Mouse (Mus musculus) erythroblast, adult 5-6 weeks (primary cell): ENCODE results near the gene Ahr. TPM values are rescaled to one million over a fixed set of nuclear protein-coding genes. Genes with fewer than 3 reads are reported as not detected.

Experiments used
- ATAC-seq: replicated peaks from 2 replicates; pipeline ENCODE4 v1.8.0; 2016; ENCODE audit warnings: moderate number of reproducible peaks, mild to moderate bottlenecking, moderate TSS enrichment, inconsistent platforms; ENCODE audit not compliant: poor library complexity, low FRiP score, severe bottlenecking
- total RNA-seq, 2 experiments: library from RNA; stranded (forward) in 1 of 2; stranded (reverse) in 1 of 2; fragments of 150-400 nt in 1 of 2; fragments of 200-764, 138-1000 nt in 1 of 2; gene quantifications; 2 replicates each; pipeline versions ENCODE4 v1.2.3 to v1.2.4; 2015 to 2017; ENCODE audit warnings: low replicate concordance in 2 of 2

Gene Ahr
- total RNA-seq (2015; ENCODE audit: low replicate concordance) = 2.9 TPM in 2 replicates
- total RNA-seq (2017; ENCODE audit: low replicate concordance) = 0.84 and 3.7 TPM in 2 replicates

GRCm38 (mm10) chr12:35534754-35535236 lies at the start of gene Ahr:
TSS of gene Ahr (minus strand) at chr12:35535038.
- ATAC-seq = no peak

GRCm38 (mm10) chr12:35578826-35579225 lies 44.0 kb upstream of the Ahr start:
- no peak for ATAC-seq

- ATAC-seq = no peak
Measured at GRCm38 (mm10) chr12:35576107-35576506, 41.3 kb upstream of the Ahr start.

GRCm38 (mm10) chr12:35573713-35574112 lies 38.9 kb upstream of the Ahr start:
- no peak for ATAC-seq

GRCm38 (mm10) chr12:35562826-35563225 lies 28.0 kb upstream of the Ahr start:
- ATAC-seq = no peak

- no peak for ATAC-seq
Measured at GRCm38 (mm10) chr12:35558868-35559267, 24.0 kb upstream of the Ahr start.

GRCm38 (mm10) chr12:35555925-35556324 lies 21.1 kb upstream of the Ahr start:
- no peak for ATAC-seq

GRCm38 (mm10) chr12:35554309-35554708 lies 19.5 kb upstream of the Ahr start:
- no peak for ATAC-seq

GRCm38 (mm10) chr12:35553174-35553573 lies 18.3 kb upstream of the Ahr start:
- no peak for ATAC-seq

- no peak for ATAC-seq
Measured at GRCm38 (mm10) chr12:35550299-35550698, 15.5 kb upstream of the Ahr start.

- ATAC-seq = no peak
Measured at GRCm38 (mm10) chr12:35542836-35543235, 8.0 kb upstream of the Ahr start.

GRCm38 (mm10) chr12:35538843-35539242 lies 4.0 kb upstream of the Ahr start:
- ATAC-seq = no peak

- ATAC-seq = no peak
Measured at GRCm38 (mm10) chr12:35534114-35534753, 604 bp downstream of the Ahr start.

- ATAC-seq = no peak
Measured at GRCm38 (mm10) chr12:35533748-35534113, 1.1 kb downstream of the Ahr start.

- no peak for ATAC-seq
Measured at GRCm38 (mm10) chr12:35533133-35533532, 1.7 kb downstream of the Ahr start.

- ATAC-seq = no peak
Measured at GRCm38 (mm10) chr12:35532151-35532550, 2.7 kb downstream of the Ahr start.

GRCm38 (mm10) chr12:35530587-35530986 lies 4.3 kb downstream of the Ahr start:
- no peak for ATAC-seq

- no peak for ATAC-seq
Measured at GRCm38 (mm10) chr12:35527429-35527828, 7.4 kb downstream of the Ahr start.

GRCm38 (mm10) chr12:35522585-35523103 lies 12.2 kb downstream of the Ahr start:
- no peak for ATAC-seq

- no peak for ATAC-seq
Measured at GRCm38 (mm10) chr12:35515621-35516020, 19.2 kb downstream of the Ahr start.

GRCm38 (mm10) chr12:35514671-35515070 lies 20.2 kb downstream of the Ahr start:
- ATAC-seq = no peak

GRCm38 (mm10) chr12:35510711-35511110 lies 24.1 kb downstream of the Ahr start:
- no peak for ATAC-seq
